Mouse (Mus musculus): Measurements from ENCODE around the gene Rtkn2.

- TF ChIP-seq POLR2A (IDR thresholded peaks at IDR 0.05; ENCODE audit: insufficient read length, low read depth): no peak
- TF ChIP-seq TCF3 (IDR thresholded peaks at IDR 0.05; ENCODE audit: insufficient read length, low read depth): no peak
- no peak for TF ChIP-seq MAX (IDR thresholded peaks at IDR 0.05; ENCODE audit: low read depth)
- TF ChIP-seq MYOG (IDR thresholded peaks at IDR 0.05; ENCODE audit: control insufficient read depth in 1 of 3, insufficient read depth in 1 of 3, insufficient read length in 2 of 3, low read depth in 2 of 3): no peak
- no peak for TF ChIP-seq TCF12 (IDR thresholded peaks at IDR 0.05; ENCODE audit: insufficient read depth, poor library complexity, severe bottlenecking)
- no peak for TF ChIP-seq USF1 (IDR thresholded peaks at IDR 0.05; ENCODE audit: low read depth)
These were observed 71.5 kb downstream of the Rtkn2 start for GRCm38 (mm10) chr10:68050882-68051281.
